Mouse (Mus musculus): ENCODE data around the gene Mlana.

The Mlana gene

GRCm38 (mm10) chr19:29675562-29676078, 22.0 kb upstream of the Mlana start:
- in situ Hi-C loops (cut with MboI, MseI), result no loop called here

- in situ Hi-C loops (cut with MboI, MseI), result no loop called here
Measured at GRCm38 (mm10) chr19:29676479-29677193, 21.0 kb upstream of the Mlana start.

- in situ Hi-C loops (cut with MboI, MseI), result no loop called here
Measured at GRCm38 (mm10) chr19:29678181-29678778, 19.3 kb upstream of the Mlana start.

GRCm38 (mm10) chr19:29680182-29681152, 17.2 kb upstream of the Mlana start:
- in situ Hi-C loops (cut with MboI, MseI), result no loop called here

- in situ Hi-C loops (cut with MboI, MseI), result no loop called here
Measured at GRCm38 (mm10) chr19:29683844-29684540, 13.6 kb upstream of the Mlana start.

GRCm38 (mm10) chr19:29695071-29695470, 2.6 kb upstream of the Mlana start:
- in situ Hi-C loops (cut with MboI, MseI), result no loop called here

GRCm38 (mm10) chr19:29696309-29696708, 1.3 kb upstream of the Mlana start:
- in situ Hi-C loops (cut with MboI, MseI), result no loop called here

- in situ Hi-C loops (cut with MboI, MseI), result no loop called here
Measured at GRCm38 (mm10) chr19:29696840-29697239, 784 bp upstream of the Mlana start.

GRCm38 (mm10) chr19:29701707-29702106, 4.1 kb downstream of the Mlana start:
- in situ Hi-C loops (cut with MboI, MseI), result no loop called here

GRCm38 (mm10) chr19:29704436-29704835, 6.8 kb downstream of the Mlana start:
- in situ Hi-C loops (cut with MboI, MseI), result no loop called here

- in situ Hi-C loops (cut with MboI, MseI), result no loop called here
Measured at GRCm38 (mm10) chr19:29707314-29707898, 9.8 kb downstream of the Mlana start.

- in situ Hi-C loops (cut with MboI, MseI), result no loop called here
Measured at GRCm38 (mm10) chr19:29708003-29708402, 10.4 kb downstream of the Mlana start.

GRCm38 (mm10) chr19:29708461-29708860, 10.8 kb downstream of the Mlana start:
- in situ Hi-C loops (cut with MboI, MseI), result no loop called here

GRCm38 (mm10) chr19:29709461-29709860, 11.8 kb downstream of the Mlana start:
- in situ Hi-C loops (cut with MboI, MseI), result no loop called here

- in situ Hi-C loops (cut with MboI, MseI), result no loop called here
Measured at GRCm38 (mm10) chr19:29713451-29713850, 15.8 kb downstream of the Mlana start.

GRCm38 (mm10) chr19:29717854-29718253, 20.2 kb downstream of the Mlana start:
- in situ Hi-C loops (cut with MboI, MseI), result no loop called here

GRCm38 (mm10) chr19:29718476-29718875, 20.9 kb downstream of the Mlana start:
- in situ Hi-C loops (cut with MboI, MseI), result no loop called here

- in situ Hi-C loops (cut with MboI, MseI), result no loop called here
Measured at GRCm38 (mm10) chr19:29735421-29735820, 37.8 kb downstream of the Mlana start.

GRCm38 (mm10) chr19:29739608-29740007, 42.0 kb downstream of the Mlana start:
- in situ Hi-C loops (cut with MboI, MseI), result no loop called here

- in situ Hi-C loops (cut with MboI, MseI), result no loop called here
Measured at GRCm38 (mm10) chr19:29740661-29741060, 43.0 kb downstream of the Mlana start.

GRCm38 (mm10) chr19:29743531-29743930, 45.9 kb downstream of the Mlana start:
- in situ Hi-C loops (cut with MboI, MseI), result no loop called here
